Mouse (Mus musculus) ES-E14 (cell line): ENCODE data around the gene Fars2. TPM values are rescaled to one million over a fixed set of nuclear protein-coding genes. Genes with fewer than 3 reads are reported as not detected.

Source experiments
- DNase-seq: peaks from one replicate; pipeline ENCODE4 v3.0.0-alpha.2; 2013; ENCODE audit warnings: low read depth, low spot score
- H3K27ac ChIP-seq: 2 replicates; pipeline ENCODE4 v1.5.1; 2012; ENCODE audit warnings: low read depth, mild to moderate bottlenecking, low read length, moderate library complexity, mixed read lengths; ENCODE audit not compliant: poor library complexity, insufficient read depth, severe bottlenecking
- H3K36me3 ChIP-seq: 2 replicates; pipeline ENCODE4 v1.6.1; 2012; ENCODE audit warnings: mild to moderate bottlenecking, low read length, moderate library complexity, mixed read lengths; ENCODE audit not compliant: control insufficient read depth, poor library complexity, insufficient read depth, severe bottlenecking
- H3K4me1 ChIP-seq, 2 experiments: fragments of 150-350 bp in 1 of 2; sonication (generic) in 1 of 2; 2 replicates each; pipeline ENCODE4 v1.6.1; 2012; ENCODE audit warnings: low read length in 2 of 2, mild to moderate bottlenecking in 1 of 2, mixed read lengths in 1 of 2; ENCODE audit not compliant: control insufficient read depth in 2 of 2, insufficient read depth in 2 of 2, poor library complexity in 1 of 2
- H3K4me3 ChIP-seq, 2 experiments: fragments of 150-350 bp in 1 of 2; sonication (generic) in 1 of 2; 2 replicates each; pipeline ENCODE4 v1.5.1; 2012; ENCODE audit warnings: low read length in 2 of 2, low read depth in 1 of 2, mild to moderate bottlenecking in 1 of 2, mixed read lengths in 1 of 2; ENCODE audit not compliant: insufficient read depth in 1 of 2, poor library complexity in 1 of 2, severe bottlenecking in 1 of 2
- H3K9ac ChIP-seq: 2 replicates; pipeline ENCODE4 v1.6.1; 2012; ENCODE audit warnings: low read depth, mild to moderate bottlenecking, low read length, mixed read lengths; ENCODE audit not compliant: poor library complexity, insufficient read depth, severe bottlenecking
- H3K9me3 ChIP-seq: fragments of 150-350 bp; sonication (generic); 2 replicates; pipeline ENCODE4 v1.6.1; 2012; ENCODE audit warnings: low read depth, mild to moderate bottlenecking, low read length; ENCODE audit not compliant: control insufficient read depth, insufficient read depth
- CHD2 ChIP-seq: IDR thresholded peaks from 2 replicates; pipeline ENCODE4 v1.6.1; 2014; ENCODE audit warnings: mild to moderate bottlenecking, low read depth, low read length, inconsistent platforms
- HCFC1 ChIP-seq: IDR thresholded peaks from 2 replicates; pipeline ENCODE4 v1.6.1; 2012; ENCODE audit warnings: low read length, inconsistent platforms, borderline replicate concordance; ENCODE audit not compliant: insufficient read depth
- MAFK ChIP-seq: IDR thresholded peaks from 2 replicates; pipeline ENCODE4 v1.6.1; 2014; ENCODE audit warnings: mild to moderate bottlenecking, low read depth, low read length, inconsistent platforms; ENCODE audit not compliant: insufficient read depth
- ZC3H11A ChIP-seq: IDR thresholded peaks from 2 replicates; pipeline ENCODE4 v1.6.1; 2012; ENCODE audit warnings: low read depth, mild to moderate bottlenecking, inconsistent platforms, low read length, borderline replicate concordance
- ZNF384 ChIP-seq: IDR thresholded peaks from 2 replicates; pipeline ENCODE4 v1.6.1; 2012; ENCODE audit warnings: low read depth, low read length, inconsistent platforms
- in situ Hi-C, 2 experiments: fragments of 600-800 bp; cut with MboI; formaldehyde crosslinking; loops; one replicate each; pipeline ENCODE4 v1.15.1; 2025; ENCODE audit warnings: low sequenced_read_pairs in 2 of 2, inconsistent platforms in 1 of 2; ENCODE audit not compliant: unreplicated experiment in 2 of 2
- total RNA-seq: library from RNA; depleted of rRNA; stranded (reverse); fragments of 300-350 nt; gene quantifications from 2 replicates; pipeline ENCODE4 v1.2.3, GENCODE M21; 2012

Fars2 gene
- total RNA-seq, 1 experiment, result 22.0 TPM

- TF ChIP-seq ZC3H11A, result no peak
- no peak for TF ChIP-seq ZNF384
- TF ChIP-seq CHD2, result no peak
- no peak for TF ChIP-seq MAFK
- no peak for TF ChIP-seq HCFC1
- Histone ChIP-seq H3K9ac (no peak overlapping the region), H3K4me3 (no peak overlapping the region), H3K36me3 (no peaks in the 10 kb centered on the region), H3K27ac (no peak overlapping the region), H3K9me3 (no peaks in the 10 kb centered on the region), H3K4me1 (no peaks in the 10 kb centered on the region)
- in situ Hi-C loops, result no loop called here
- no peak for DNase-seq
These were observed 437.5 kb downstream of the Fars2 start for GRCm38 (mm10) chr13:36554743-36555142.

- H3K9me3 ChIP-seq, result no peaks in the 10 kb centered on the region
- H3K36me3 ChIP-seq, result no peaks in the 10 kb centered on the region
- DNase-seq, result no peak
- no peak overlapping the region for H3K27ac ChIP-seq
- no peaks in the 10 kb centered on the region for H3K4me1 ChIP-seq
- no peak overlapping the region for H3K4me3 ChIP-seq
- in situ Hi-C loops, result no loop called here
- TF ChIP-seq MAFK (no peak), ZC3H11A (no peak), CHD2 (no peak), HCFC1 (no peak), ZNF384 (no peak)
- H3K9ac ChIP-seq, result no peak overlapping the region
These were observed 445.5 kb downstream of the Fars2 start for GRCm38 (mm10) chr13:36562447-36563441.

GRCm38 (mm10) chr13:36564764-36565315 is 447.6 kb downstream of the Fars2 start:
- Histone ChIP-seq H3K27ac (no peak overlapping the region), H3K9me3 (no peaks in the 10 kb centered on the region), H3K4me1 (no peaks in the 10 kb centered on the region), H3K9ac (no peak overlapping the region), H3K4me3 (no peak overlapping the region), H3K36me3 (no peaks in the 10 kb centered on the region)
- in situ Hi-C loops, result no loop called here
- TF ChIP-seq MAFK (no peak), CHD2 (no peak), ZC3H11A (no peak), HCFC1 (no peak), ZNF384 (no peak)
- no peak for DNase-seq

GRCm38 (mm10) chr13:36576781-36577180 is 459.6 kb downstream of the Fars2 start:
- H3K4me3 ChIP-seq, result no peak overlapping the region
- no peak for DNase-seq
- no peaks in the 10 kb centered on the region for H3K36me3 ChIP-seq
- H3K9ac ChIP-seq, result no peak overlapping the region
- peaks cover 0 to 2% of the 10 kb centered on the region in 2 experiments; a peak in 1 of 4 replicates for H3K4me1 ChIP-seq
- in situ Hi-C loops, result no loop called here
- H3K27ac ChIP-seq, result no peak overlapping the region
- TF ChIP-seq ZC3H11A, result no peak
- no peak for TF ChIP-seq MAFK
- TF ChIP-seq HCFC1, result no peak
- no peak for TF ChIP-seq CHD2
- TF ChIP-seq ZNF384, result no peak
- no peaks in the 10 kb centered on the region for H3K9me3 ChIP-seq
